Mouse (Mus musculus): Measurements from ENCODE around the gene Fam20c.

Gene Fam20c

DNA sequence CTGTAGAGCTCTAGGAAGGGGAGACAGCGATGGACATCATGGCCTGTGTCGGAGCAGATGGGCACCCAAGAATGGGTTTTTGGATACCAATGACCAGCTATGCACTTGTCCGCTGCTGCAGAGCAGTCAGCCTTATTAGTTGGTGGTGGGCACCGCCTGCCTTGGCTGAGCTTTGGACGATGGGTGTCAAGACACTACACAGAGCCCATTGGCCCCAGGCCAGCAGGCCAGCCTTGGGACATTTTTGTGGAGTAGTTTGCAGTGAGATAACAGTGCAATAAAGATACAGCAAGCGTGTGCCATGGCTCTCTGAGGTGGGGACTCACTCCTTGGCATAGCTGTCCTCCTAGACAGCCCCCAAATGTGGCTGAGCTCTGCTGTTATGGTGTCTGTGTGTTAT is 55.5 kb downstream of the Fam20c start:
- DNase-seq = no peak

DNA sequence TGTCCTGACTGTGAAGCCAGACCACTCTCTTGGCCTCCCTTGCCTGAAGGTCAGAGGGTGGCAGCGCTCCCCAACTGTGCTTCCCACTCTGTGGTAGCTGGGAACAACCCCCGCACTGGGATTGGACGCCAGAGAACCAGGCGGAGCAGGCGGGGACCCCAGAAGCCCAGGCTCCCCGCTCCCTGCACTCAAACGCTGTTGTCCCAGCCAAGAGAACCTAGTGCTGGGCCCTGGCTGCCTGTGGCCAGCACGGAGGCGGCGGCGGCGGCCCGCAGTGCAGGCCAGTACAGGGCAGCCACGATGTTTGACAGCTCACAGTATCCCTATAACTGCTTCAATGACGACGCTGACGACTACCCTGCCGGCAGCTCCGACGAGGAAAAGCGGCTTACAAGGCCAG is 65.5 kb downstream of the Fam20c start, which contains the start of gene Gm5294:
Gm5294 (plus strand) TSS at position 301 of the 400 bp plus-strand sequence.
- no peak for DNase-seq

DNA sequence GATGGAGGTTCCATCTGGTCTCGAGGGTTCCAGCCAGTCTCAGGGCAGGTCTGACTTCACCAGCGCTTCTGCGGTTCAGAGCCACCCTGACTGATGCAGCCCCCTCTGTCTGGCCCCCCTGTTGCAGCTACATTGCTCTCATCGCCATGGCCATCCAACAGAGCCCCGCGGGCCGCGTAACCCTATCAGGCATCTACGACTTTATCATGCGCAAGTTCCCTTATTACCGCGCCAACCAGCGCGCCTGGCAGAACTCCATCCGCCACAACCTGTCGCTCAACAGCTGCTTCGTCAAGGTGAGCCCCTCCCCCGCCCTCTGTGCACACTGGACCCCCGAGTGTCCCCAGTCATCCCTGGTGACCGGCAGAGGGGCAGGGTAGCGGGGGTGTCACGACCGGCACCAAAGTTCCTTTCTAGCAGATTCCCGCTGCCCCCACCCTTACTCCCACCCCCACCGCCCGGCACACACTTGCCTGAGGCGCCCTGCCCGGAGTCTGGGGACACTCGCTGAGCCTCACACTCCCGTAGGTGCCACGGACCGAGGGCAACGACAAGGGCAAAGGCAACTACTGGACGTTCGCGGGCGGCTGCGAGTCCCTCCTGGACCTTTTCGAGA is 66.5 kb downstream of the Fam20c start:
- no peak for DNase-seq

DNA sequence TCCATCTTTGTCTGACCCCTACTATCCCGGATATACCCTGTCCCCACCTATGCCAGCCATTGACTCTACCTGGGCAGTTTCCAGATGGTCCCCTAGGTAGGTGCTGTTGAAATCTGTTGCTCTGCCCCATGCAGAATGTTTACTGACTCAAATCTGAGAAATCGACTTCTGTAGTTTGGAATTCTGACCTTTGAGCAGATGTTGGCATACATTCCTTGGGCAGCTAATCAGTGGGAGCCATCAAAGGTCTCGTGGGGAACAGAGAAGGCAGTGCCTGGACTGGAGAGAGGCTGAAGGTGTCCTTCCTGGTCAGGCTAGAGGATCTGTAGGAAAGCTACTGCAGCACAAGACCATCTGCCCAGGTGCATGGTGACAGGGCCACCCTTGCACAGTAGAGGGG is 70.8 kb downstream of the Fam20c start:
- no peak for DNase-seq

DNA sequence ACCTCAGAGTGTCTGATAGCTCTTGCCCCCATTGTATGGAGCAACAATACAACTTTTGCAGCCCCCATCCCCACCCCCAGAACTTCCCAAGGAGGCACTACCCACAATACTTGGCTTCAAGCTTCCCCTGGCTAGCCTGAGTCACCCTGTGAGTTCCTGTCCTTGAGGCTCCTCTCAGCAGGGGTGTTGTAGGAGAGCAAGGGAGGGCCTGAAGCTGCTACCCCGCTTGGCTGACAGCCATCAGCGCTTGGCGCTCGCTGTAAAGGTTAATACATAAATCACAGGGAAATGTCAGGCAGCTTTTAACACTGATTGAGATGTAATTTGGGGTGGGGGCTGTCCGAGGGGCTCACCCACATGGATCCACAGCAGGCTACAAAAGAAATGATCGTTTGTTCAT is 79.1 kb downstream of the Fam20c start:
- DNase-seq = peak; percentile 67

DNA sequence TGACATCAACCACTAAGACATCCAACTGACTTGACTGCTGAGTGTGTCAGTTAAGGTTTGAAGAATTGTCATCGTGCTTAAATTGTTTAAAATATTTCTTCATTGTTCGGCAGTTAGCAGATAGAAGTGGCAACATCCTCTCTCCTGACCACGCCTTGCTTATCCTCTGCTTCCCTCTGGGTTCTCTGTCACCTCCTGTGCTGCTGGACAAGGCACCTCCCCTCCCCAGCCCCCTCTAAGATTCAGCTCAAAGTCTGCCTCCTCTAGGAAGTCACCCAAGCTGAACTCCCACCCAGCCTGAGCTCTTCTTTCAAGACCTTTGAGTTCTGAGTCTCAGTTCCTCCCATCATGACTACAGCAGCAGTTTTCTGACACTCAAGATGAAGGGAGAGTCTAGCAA is 80.6 kb downstream of the Fam20c start:
- no peak for DNase-seq

DNA sequence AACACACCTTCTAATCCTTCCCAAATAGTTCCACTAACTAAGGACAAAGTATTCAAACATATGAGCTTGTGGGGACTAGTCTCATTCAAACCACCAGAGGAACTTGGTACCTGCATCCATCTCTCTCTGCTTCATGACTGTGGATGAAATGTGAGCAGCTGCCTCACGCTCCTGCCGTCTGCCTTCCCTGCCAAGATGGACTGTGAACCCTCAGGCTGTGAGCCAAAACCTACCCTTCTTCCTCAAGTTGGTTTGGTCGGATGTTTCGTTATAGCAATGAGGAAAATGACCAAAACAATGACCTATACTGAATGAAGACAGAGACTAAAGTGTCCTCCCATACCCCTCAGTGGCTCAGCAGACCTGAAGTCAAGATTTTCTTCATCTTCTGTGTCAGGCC is 86.7 kb downstream of the Fam20c start:
- no peak for DNase-seq

DNA sequence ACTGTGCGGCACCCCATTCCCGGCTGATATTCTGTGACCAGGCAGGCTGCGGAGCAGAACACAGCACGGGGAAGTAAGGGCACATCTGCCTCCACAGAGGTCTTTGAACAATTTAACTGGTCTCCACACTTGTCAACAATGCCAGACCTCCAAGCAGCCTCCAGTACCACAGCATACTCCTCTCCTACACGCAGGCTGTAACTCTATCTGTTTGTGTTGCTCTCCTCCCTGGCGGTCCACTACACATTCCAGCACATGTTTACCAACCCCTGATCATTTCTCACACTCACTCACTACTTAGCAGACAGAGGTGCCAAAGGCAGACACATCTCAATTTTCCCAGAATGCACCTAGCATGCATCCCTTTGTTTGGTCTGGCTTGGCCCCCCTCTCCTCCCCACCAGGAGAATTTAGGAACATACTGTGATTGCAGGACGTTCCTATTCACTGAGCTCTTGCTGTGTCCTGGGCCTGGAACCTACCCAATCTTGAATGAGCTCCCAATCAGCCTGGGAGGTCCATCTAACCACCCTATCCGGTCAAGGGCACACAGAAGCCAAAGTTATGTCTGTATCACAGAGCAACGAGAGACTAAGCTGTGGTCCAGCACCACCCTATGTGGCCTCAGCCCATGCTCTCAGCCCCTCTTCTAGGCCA is 89.0 kb downstream of the Fam20c start:
- DNase-seq = no peak

DNA sequence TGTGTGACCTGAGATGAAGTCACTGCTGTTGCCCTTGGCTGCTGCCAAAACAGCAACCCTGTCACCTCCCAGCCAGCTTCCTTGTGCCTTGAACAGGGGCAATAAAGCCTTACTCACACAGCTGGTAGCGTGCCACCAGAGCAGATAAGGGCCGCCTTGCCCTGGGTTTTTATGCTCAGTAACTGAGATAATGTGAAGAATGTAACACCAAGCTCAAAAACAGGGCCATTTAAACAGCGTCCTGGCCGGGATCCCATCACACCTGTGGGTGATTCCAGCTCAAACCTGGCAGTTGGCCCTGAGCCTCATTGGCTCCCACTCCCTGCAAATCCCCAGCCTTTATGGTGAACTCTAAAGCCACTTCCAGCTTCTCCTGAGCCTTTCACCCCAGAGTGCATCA is 92.2 kb downstream of the Fam20c start:
- peak; percentile 77 for DNase-seq

DNA sequence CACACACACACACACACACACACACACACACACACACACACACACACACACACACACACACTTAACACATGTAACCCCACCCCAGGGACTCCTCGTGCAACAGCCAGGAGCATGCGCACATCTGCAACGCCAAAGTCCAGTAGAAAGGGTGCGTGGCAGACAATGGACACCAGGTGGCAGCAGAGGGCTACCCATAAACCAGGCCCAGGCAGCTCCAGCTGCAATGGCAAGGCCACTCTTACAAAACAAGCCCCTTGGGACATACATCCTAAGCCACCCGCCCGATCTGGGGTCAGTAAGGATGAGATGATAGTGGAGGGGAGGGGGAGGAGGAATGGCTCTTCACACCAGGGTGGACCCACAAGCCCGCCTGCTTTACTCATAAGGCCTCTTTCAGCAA is 93.8 kb downstream of the Fam20c start:
- peak; percentile 93 for DNase-seq

DNA sequence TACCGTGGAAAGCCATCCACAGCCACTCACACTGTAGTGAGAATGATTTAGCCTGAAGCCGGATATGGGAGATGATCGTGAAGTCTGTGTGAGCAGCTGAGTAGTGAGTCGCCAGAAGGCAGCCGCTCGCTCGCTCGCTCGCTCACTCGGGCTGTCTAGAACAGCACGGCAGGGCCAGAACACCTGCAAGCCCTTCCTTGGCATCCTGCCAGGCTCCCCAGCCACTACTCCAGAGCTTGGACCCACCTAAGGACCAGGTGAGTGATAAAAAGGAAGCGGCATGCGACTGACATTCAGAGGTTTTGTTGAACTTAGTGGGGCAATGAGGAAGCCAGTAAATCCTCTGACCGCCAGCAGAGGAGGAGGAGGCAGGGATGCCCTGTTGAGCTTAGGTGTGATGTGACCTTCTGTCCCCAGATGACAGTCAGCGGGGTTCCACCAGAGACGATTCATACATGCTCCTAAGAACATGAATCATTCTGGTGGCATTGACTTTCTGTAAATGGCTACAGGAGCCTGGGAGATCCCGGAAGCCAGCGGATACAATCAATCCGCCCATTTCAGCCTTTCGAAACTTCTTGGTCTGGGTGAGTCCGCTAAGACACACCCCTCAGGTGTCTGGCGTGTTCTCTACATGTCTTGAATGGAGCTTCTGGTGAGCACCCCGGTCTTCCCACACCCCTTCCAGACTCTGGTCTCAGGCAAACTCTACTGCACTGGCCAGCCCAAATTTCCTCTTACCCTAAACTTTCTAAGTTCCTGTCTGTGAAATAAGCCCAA is 95.6 kb downstream of the Fam20c start:
- no peak for DNase-seq

DNA sequence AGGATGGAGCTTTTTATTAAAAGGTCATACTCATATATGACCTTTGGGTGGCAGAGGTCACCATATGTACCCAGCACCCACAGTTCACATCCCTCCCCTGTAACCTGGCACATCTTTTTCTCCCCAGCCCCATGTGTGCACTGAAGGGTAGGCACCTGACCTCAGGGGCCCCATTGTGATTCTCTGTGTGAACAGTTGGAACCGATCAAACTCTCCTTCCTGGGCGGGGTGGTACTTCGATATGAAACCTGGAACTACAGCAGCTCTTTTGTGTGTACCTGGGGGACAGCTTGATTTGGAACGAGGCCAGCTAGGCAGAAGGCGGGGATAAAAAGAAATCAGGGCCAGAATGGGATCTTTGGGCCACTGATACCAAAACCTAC is 96.1 kb downstream of the Fam20c start:
- no peak for DNase-seq

DNA sequence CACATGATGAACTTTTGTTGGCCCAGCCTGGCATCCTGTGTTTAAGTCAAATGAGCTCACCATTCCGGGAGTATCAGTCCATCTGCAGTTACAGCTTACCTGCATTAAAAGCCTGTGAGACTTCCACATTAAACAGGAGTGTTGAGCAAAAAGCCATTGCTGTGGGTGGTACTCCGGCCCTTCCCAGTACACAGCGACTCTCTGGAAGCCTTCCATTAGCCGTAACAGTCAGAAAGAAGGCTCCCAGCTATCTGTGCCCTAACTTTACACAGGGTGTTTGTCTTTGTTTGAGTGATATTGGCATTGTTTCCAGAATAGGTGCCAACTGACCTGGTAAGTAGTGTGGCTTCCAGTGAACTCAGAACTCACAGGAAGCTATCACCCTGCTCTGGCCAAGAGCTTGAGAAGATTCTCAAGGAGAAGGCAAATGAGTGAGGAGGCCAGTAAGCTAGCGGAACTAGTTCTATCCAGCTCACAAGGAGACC is 97.0 kb downstream of the Fam20c start:
- no peak for DNase-seq

DNA sequence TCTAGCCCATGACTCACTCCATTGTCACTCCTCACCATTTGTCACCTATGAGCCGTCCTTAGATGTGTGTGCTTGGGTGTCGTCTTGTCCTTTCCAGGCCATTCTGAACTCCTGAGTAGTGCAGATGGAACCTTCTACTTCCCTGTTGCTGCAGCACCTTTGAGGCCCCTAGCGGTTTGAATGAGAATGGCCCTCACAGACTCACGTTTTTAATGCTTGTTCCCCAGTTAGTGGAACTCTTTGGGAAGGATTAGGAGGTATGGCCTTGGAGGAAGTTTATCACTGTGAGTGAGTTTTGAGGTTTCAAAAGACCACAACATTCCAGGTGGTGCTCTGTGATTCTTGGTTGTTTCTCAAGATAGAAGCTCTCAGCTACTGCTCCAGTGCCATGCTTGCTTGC is 97.8 kb downstream of the Fam20c start:
- DNase-seq = no peak

DNA sequence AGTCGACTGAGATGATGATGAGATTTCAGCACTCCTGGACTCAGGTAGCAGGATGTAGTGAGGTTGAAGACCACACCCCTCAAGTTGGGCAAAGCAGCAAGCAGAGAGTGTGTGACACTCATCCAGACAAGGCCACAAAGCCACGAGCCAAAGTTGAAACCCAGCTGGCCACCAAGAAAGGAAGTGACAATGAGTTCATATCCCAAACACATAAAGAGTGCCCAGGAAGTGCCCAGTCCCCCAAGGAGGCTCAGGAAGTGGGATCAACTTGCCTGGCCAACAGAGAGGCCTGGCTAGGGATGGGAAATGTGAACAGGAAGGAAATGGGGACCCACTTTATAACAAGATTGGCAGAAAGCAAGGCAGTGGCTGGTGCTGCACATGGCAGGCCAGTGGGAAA is 99.0 kb downstream of the Fam20c start:
- DNase-seq = no peak

DNA sequence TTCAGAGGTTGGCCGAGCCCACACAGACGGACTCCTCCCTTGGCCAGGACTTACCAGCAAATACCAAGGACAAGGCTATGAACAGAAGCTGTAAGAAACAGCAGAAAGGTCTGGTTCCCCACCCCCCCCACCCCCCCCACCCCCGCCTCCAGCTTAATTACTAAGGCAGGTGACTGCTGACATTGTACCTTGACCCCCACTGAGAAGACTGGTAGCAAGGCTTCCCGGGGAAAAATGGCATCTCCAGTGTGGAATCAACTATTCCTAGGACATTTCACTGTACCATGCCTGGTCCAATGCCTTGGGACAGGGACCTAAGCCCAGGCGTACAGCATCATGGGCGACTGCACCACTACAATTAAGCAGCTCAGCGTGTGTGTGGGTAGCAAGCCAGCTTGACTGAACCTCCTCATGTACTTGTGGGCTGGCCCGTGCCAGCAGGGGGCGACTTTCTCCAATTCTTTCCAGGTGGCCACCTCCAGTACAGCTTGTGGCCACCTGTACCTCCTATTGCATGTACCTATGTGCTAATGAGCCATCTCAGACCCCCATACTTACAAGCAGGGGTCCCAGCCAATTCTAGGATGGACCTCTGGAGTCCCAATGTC is 102.8 kb downstream of the Fam20c start:
- DNase-seq = peak; percentile 91

DNA sequence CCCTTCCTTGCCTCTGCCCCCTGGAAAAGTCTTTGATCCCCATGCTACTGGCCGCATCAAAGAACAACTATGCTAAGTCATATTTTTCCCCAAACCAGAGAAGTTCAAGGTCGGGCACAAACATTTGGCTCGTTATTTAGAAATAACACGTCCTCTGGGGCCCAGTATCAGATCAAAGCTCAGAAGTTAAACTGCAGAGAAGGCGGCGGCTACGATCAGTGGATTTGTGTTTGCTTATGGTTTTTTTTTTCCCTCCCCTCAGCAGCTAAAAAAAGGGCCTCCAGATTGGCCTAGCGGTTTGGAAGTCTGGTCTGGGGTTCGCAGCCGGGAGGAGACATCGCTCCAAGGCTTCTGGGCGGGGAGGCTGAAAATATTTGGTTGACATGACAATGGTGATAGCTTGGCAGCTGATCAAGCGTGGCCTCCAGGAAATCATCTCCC is 103.5 kb downstream of the Fam20c start:
- DNase-seq = peak; percentile 54

Data from kidney, postnatal 14 days (tissue).